Mouse (Mus musculus): ENCODE data around the gene Armc7. TPM values are rescaled to one million over a fixed set of nuclear protein-coding genes. Genes with fewer than 3 reads are reported as not detected.

Armc7 gene
- polyA plus RNA-seq, 1 experiment from 2014 or later, result 7.7 TPM

GRCm38 (mm10) chr11:115509773-115510506 is 34.5 kb downstream of the Armc7 start:
- WGBS, result 61% methylated on average over 6 of the region's 6 CpGs
- peaks cover 31% of the 10 kb centered on the region for H3K4me1 ChIP-seq (ENCODE audit: control insufficient read depth, insufficient read depth, low read length)
- H3K36me3 ChIP-seq (ENCODE audit: control insufficient read depth, insufficient read depth, low read length), result no peaks in the 10 kb centered on the region
- no peak overlapping the region for H3K27ac ChIP-seq (replicated peaks; ENCODE audit: low read depth, low read length)
- no peak overlapping the region for H3K4me3 ChIP-seq (ENCODE audit: low read depth, low read length)
- H3K9ac ChIP-seq (ENCODE audit: low read length), result no peak overlapping the region
- DNase-seq (ENCODE audit: low spot score) (no peak), ATAC-seq (ENCODE audit: insufficient number of reproducible peaks, low FRiP score, low TSS enrichment, low read depth) (no peak)
- H3K27me3 ChIP-seq (ENCODE audit: control insufficient read depth, insufficient read depth, low read length), result no peaks in the 10 kb centered on the region
- H3K9me3 ChIP-seq (ENCODE audit: control insufficient read depth, low read length), result no peaks in the 10 kb centered on the region
- no peak overlapping the region; the same call in 1 of the 2 replicates for H3K4me2 ChIP-seq (ENCODE audit: low read depth, severe bottlenecking)

GRCm38 (mm10) chr11:115510507-115510888 is 35.0 kb downstream of the Armc7 start:
- Histone ChIP-seq H3K4me2 (ENCODE audit: low read depth, severe bottlenecking) (peak overlapping the region; percentile 1; the same call in 1 of the 2 replicates), H3K36me3 (ENCODE audit: control insufficient read depth, insufficient read depth, low read length) (no peaks in the 10 kb centered on the region), H3K27ac (replicated peaks; ENCODE audit: low read depth, low read length) (no peak overlapping the region), H3K9me3 (ENCODE audit: control insufficient read depth, low read length) (no peaks in the 10 kb centered on the region), H3K4me3 (ENCODE audit: low read depth, low read length) (no peak overlapping the region), H3K27me3 (ENCODE audit: control insufficient read depth, insufficient read depth, low read length) (no peaks in the 10 kb centered on the region), H3K4me1 (ENCODE audit: control insufficient read depth, insufficient read depth, low read length) (peaks cover 31% of the 10 kb centered on the region), H3K9ac (ENCODE audit: low read length) (no peak overlapping the region)
- DNase-seq (ENCODE audit: low spot score) (no peak), ATAC-seq (ENCODE audit: insufficient number of reproducible peaks, low FRiP score, low TSS enrichment, low read depth) (no peak)
- WGBS, result 61% methylated on average over 5 of the region's 5 CpGs

GRCm38 (mm10) chr11:115511121-115511520 is 35.7 kb downstream of the Armc7 start:
- H3K27me3 ChIP-seq (ENCODE audit: control insufficient read depth, insufficient read depth, low read length), result no peaks in the 10 kb centered on the region
- peak overlapping the region; percentile 82; the same call in 1 of the 2 replicates for H3K4me2 ChIP-seq (ENCODE audit: low read depth, severe bottlenecking)
- no peak for ATAC-seq (ENCODE audit: insufficient number of reproducible peaks, low FRiP score, low TSS enrichment, low read depth)
- H3K36me3 ChIP-seq (ENCODE audit: control insufficient read depth, insufficient read depth, low read length), result no peaks in the 10 kb centered on the region
- H3K9me3 ChIP-seq (ENCODE audit: control insufficient read depth, low read length), result no peaks in the 10 kb centered on the region
- no peak overlapping the region for H3K27ac ChIP-seq (replicated peaks; ENCODE audit: low read depth, low read length)
- WGBS, result 77% methylated on average over 2 of the region's 2 CpGs
- peaks cover 31% of the 10 kb centered on the region for H3K4me1 ChIP-seq (ENCODE audit: control insufficient read depth, insufficient read depth, low read length)
- no peak for DNase-seq (ENCODE audit: low spot score)
- H3K4me3 ChIP-seq (ENCODE audit: low read depth, low read length), result no peak overlapping the region
- H3K9ac ChIP-seq (ENCODE audit: low read length), result no peak overlapping the region

- H3K9me3 ChIP-seq (ENCODE audit: control insufficient read depth, low read length), result no peaks in the 10 kb centered on the region
- 0 out of 2 replicates have a peak overlapping the region, but pooled peaks have one; percentile 8 for H3K9ac ChIP-seq (ENCODE audit: low read length)
- no peaks in the 10 kb centered on the region for H3K27me3 ChIP-seq (ENCODE audit: control insufficient read depth, insufficient read depth, low read length)
- no peak overlapping the region for H3K27ac ChIP-seq (replicated peaks; ENCODE audit: low read depth, low read length)
- H3K36me3 ChIP-seq (ENCODE audit: control insufficient read depth, insufficient read depth, low read length), result no peaks in the 10 kb centered on the region
- H3K4me1 ChIP-seq (ENCODE audit: control insufficient read depth, insufficient read depth, low read length), result peaks cover 31% of the 10 kb centered on the region
- DNase-seq (ENCODE audit: low spot score), result no peak
- ATAC-seq (ENCODE audit: insufficient number of reproducible peaks, low FRiP score, low TSS enrichment, low read depth), result no peak
- peak overlapping the region; percentile 82 for H3K4me2 ChIP-seq (ENCODE audit: low read depth, severe bottlenecking)
- WGBS, result 83% methylated on average over 3 of the region's 3 CpGs
- peak overlapping the region; percentile 100 for H3K4me3 ChIP-seq (ENCODE audit: low read depth, low read length)
Observed at GRCm38 (mm10) chr11:115512004-115512403, 36.5 kb downstream of the Armc7 start.

- no peak for DNase-seq (ENCODE audit: low spot score)
- peaks cover 31% of the 10 kb centered on the region for H3K4me1 ChIP-seq (ENCODE audit: control insufficient read depth, insufficient read depth, low read length)
- ATAC-seq (ENCODE audit: insufficient number of reproducible peaks, low FRiP score, low TSS enrichment, low read depth), result no peak
Observed at GRCm38 (mm10) chr11:115512407-115513183, 37.1 kb downstream of the Armc7 start.

GRCm38 (mm10) chr11:115513271-115514237 is 38.1 kb downstream of the Armc7 start:
- Histone ChIP-seq H3K27me3 (ENCODE audit: control insufficient read depth, insufficient read depth, low read length) (no peaks in the 10 kb centered on the region), H3K4me1 (ENCODE audit: control insufficient read depth, insufficient read depth, low read length) (peaks cover 31% of the 10 kb centered on the region), H3K27ac (replicated peaks; ENCODE audit: low read depth, low read length) (peak overlapping the region; percentile 75), H3K9me3 (ENCODE audit: control insufficient read depth, low read length) (no peaks in the 10 kb centered on the region), H3K4me2 (ENCODE audit: low read depth, severe bottlenecking) (peak overlapping the region; percentile 82), H3K4me3 (ENCODE audit: low read depth, low read length) (peak overlapping the region; percentile 100), H3K9ac (ENCODE audit: low read length) (peak overlapping the region; percentile 98), H3K36me3 (ENCODE audit: control insufficient read depth, insufficient read depth, low read length) (no peaks in the 10 kb centered on the region)
- peak; percentile 69 for DNase-seq (ENCODE audit: low spot score)
- WGBS, result under 1% methylated on average over 57 of the region's 57 CpGs
- ATAC-seq (ENCODE audit: insufficient number of reproducible peaks, low FRiP score, low TSS enrichment, low read depth), result peak; percentile 36

More at GRCm38 (mm10) chr11:115512407-115513183, 37.1 kb downstream of the Armc7 start:
- 46% methylated on average over 8 of the region's 8 CpGs for WGBS
- peak overlapping the region; percentile 100 for H3K4me3 ChIP-seq (ENCODE audit: low read depth, low read length)
- peak overlapping the region; percentile 82 for H3K4me2 ChIP-seq (ENCODE audit: low read depth, severe bottlenecking)
- no peaks in the 10 kb centered on the region for H3K27me3 ChIP-seq (ENCODE audit: control insufficient read depth, insufficient read depth, low read length)
- H3K9me3 ChIP-seq (ENCODE audit: control insufficient read depth, low read length), result no peaks in the 10 kb centered on the region
- peak overlapping the region; percentile 35; the same call in 1 of the 2 replicates for H3K9ac ChIP-seq (ENCODE audit: low read length)
- H3K36me3 ChIP-seq (ENCODE audit: control insufficient read depth, insufficient read depth, low read length), result no peaks in the 10 kb centered on the region
- no peak overlapping the region for H3K27ac ChIP-seq (replicated peaks; ENCODE audit: low read depth, low read length)

- Histone ChIP-seq H3K27ac (replicated peaks; ENCODE audit: low read depth, low read length) (peak within 1 kb of the TSS; percentile 75), H3K4me3 (ENCODE audit: low read depth, low read length) (peak within 1 kb of the TSS; percentile 100), H3K27me3 (ENCODE audit: control insufficient read depth, insufficient read depth, low read length) (no peaks in the 10 kb centered on the region), H3K36me3 (ENCODE audit: control insufficient read depth, insufficient read depth, low read length) (no peaks in the 10 kb centered on the region), H3K9ac (ENCODE audit: low read length) (peak within 1 kb of the TSS; percentile 98), H3K4me2 (ENCODE audit: low read depth, severe bottlenecking) (peak within 1 kb of the TSS; percentile 82), H3K4me1 (ENCODE audit: control insufficient read depth, insufficient read depth, low read length) (peaks cover 31% of the 10 kb centered on the region), H3K9me3 (ENCODE audit: control insufficient read depth, low read length) (no peaks in the 10 kb centered on the region)
- under 1% methylated on average over 24 of the region's 24 CpGs for WGBS
- DNase-seq (ENCODE audit: low spot score) (peak; percentile 97), ATAC-seq (ENCODE audit: insufficient number of reproducible peaks, low FRiP score, low TSS enrichment, low read depth) (peak; percentile 96)
Observed at GRCm38 (mm10) chr11:115514238-115514663, 38.8 kb downstream of the Armc7 start, which contains the start of gene Jpt1. TSS of gene Jpt1 (minus strand) at chr11:115514387.
